ENCODE assay signal across 10 mouse cellular contexts in the genomic region with DNA sequence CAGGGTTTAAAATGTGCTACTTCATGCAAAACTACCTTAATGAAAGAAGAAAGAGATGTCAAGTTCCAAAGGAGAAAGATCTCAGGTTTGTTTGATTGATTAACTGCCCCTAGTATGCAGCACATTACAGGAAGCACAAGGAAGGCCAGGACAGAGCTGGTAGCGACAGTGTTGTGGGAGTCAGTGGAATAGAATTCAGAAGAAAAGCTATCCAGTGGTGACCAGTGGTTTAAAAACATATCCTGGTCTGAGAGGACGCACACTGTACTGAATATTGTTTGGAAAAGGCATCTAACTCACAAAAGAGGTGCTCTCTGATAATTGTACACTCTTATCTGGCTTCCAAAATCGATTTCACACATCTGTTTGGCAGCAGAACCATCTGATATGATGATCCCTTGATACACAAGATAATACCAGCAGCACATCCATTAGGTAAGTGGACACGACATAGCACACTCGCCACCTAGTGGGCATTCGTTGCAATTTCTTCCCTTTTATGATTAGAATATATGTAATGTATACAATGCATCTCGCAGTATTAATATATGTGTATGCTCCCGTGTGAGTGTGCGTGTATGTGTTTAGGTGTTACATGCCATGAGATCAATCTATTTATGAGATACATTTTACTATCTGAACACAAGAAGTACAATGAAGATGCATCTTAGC. TPM values are rescaled to one million over a fixed set of nuclear protein-coding genes. Genes with fewer than 3 reads are reported as not detected.
DNase-seq lines count a peak whose midpoint lies in the region; ATAC-seq and TF ChIP-seq lines count a peak whose summit lies in the region.
"Had no signal": no experiment of that assay in that cellular context is flagged by ENCODE, and none has a peak within 500 bp of the region (broad histone marks: within the 10 kb centered on the region; RNA-seq: fewer than 3 reads in every experiment).

No protein-coding gene starts in this region.

- no peak overlapping the region for H3K27ac ChIP-seq in forebrain, embryonic 11.5 days (ENCODE audit: low read depth, low read length)
- H3K27ac ChIP-seq in kidney, embryonic 14.5 days (ENCODE audit: low read depth, low read length) = no peak overlapping the region
- no peak overlapping the region for H3K27ac ChIP-seq in liver, embryonic 14.5 days
- H3K27ac ChIP-seq: embryonic facial prominence, embryonic 13.5 days; liver, embryonic 15.5 days had no signal

- H3K27me3 ChIP-seq in forebrain, embryonic 11.5 days (ENCODE audit: control insufficient read depth, insufficient read depth, low read length) = no peaks in the 10 kb centered on the region
- H3K27me3 ChIP-seq in kidney, embryonic 14.5 days (ENCODE audit: control insufficient read depth, insufficient read depth, low read length) = no peaks in the 10 kb centered on the region
- no peaks in the 10 kb centered on the region for H3K27me3 ChIP-seq in liver, embryonic 14.5 days (ENCODE audit: control insufficient read depth, insufficient read depth, low read length)
- H3K27me3 ChIP-seq: embryonic facial prominence, embryonic 13.5 days; liver, embryonic 15.5 days had no signal

- ATAC-seq in forebrain, embryonic 11.5 days (replicated peaks; ENCODE audit: low FRiP score) = peak; percentile 88
- ATAC-seq in kidney, embryonic 14.5 days (ENCODE audit: low FRiP score, low TSS enrichment) = peak; percentile 60
- ATAC-seq in liver, embryonic 14.5 days (ENCODE audit: insufficient read depth) = no peak

- peak; percentile 3 for DNase-seq in thymus, postnatal 14 days
- no peak for DNase-seq in thymus, postnatal 25 days
- DNase-seq in c-Kit-positive CD71-positive TER-119-positive erythroid progenitor cells, embryonic 14.5 days (ENCODE audit: low spot score) = peak; percentile 20
- DNase-seq in forebrain, embryonic 11.5 days (ENCODE audit: low spot score) = peak; percentile 54
- peak; percentile 2 to 4 (median 4) for DNase-seq in liver, embryonic 14.5 days (ENCODE audit: low read depth in 3 of 3, low spot score in 3 of 3)
- DNase-seq in retina, postnatal 1 day = peak; percentile 72
- no peak for DNase-seq in spleen, postnatal 4 days (ENCODE audit: low spot score in 2 of 2)

- no peaks in the 10 kb centered on the region for H3K4me1 ChIP-seq in forebrain, embryonic 11.5 days (replicated peaks; ENCODE audit: control insufficient read depth, insufficient read depth, low read length)
- H3K4me1 ChIP-seq in kidney, embryonic 14.5 days (ENCODE audit: control insufficient read depth, insufficient read depth, low read length) = no peaks in the 10 kb centered on the region
- H3K4me1 ChIP-seq in liver, embryonic 14.5 days (replicated peaks; ENCODE audit: control insufficient read depth in 2 of 2, insufficient read depth in 2 of 2, low read length in 1 of 2) = no peaks in the 10 kb centered on the region
- H3K4me1 ChIP-seq: embryonic facial prominence, embryonic 13.5 days; liver, embryonic 15.5 days had no signal

- no peaks in the 10 kb centered on the region for H3K9me3 ChIP-seq in forebrain, embryonic 11.5 days (ENCODE audit: control insufficient read depth, low read length)
- no peaks in the 10 kb centered on the region for H3K9me3 ChIP-seq in kidney, embryonic 14.5 days (ENCODE audit: control insufficient read depth, low read length)
- H3K9me3 ChIP-seq in liver, embryonic 14.5 days (ENCODE audit: control insufficient read depth, low read length) = no peaks in the 10 kb centered on the region
- H3K9me3 ChIP-seq: embryonic facial prominence, embryonic 13.5 days; liver, embryonic 15.5 days had no signal

- H3K4me3 ChIP-seq in forebrain, embryonic 11.5 days (ENCODE audit: low read depth, low read length) = no peak overlapping the region
- no peak overlapping the region for H3K4me3 ChIP-seq in kidney, embryonic 14.5 days (ENCODE audit: low read length)
- no peak overlapping the region for H3K4me3 ChIP-seq in liver, embryonic 14.5 days (ENCODE audit: insufficient read depth in 1 of 2, low read depth in 2 of 2, low read length in 2 of 2)
- H3K4me3 ChIP-seq: embryonic facial prominence, embryonic 13.5 days; liver, embryonic 15.5 days had no signal

- no peaks in the 10 kb centered on the region for H3K36me3 ChIP-seq in forebrain, embryonic 11.5 days (ENCODE audit: control insufficient read depth, insufficient read depth, low read length)
- H3K36me3 ChIP-seq in kidney, embryonic 14.5 days (ENCODE audit: control insufficient read depth, insufficient read depth, low read length) = no peaks in the 10 kb centered on the region
- H3K36me3 ChIP-seq in liver, embryonic 14.5 days (replicated peaks; ENCODE audit: control insufficient read depth, insufficient read depth, low read depth) = no peaks in the 10 kb centered on the region
- H3K36me3 ChIP-seq: embryonic facial prominence, embryonic 13.5 days; liver, embryonic 15.5 days had no signal

- WGBS in forebrain, embryonic 11.5 days = 31% methylated on average over 9 of the region's 9 CpGs
- 27% methylated on average over 9 of the region's 9 CpGs for WGBS in kidney, embryonic 14.5 days
- WGBS in liver, embryonic 14.5 days (ENCODE audit: insufficient replicate concordance) = 18% methylated on average over 9 of the region's 9 CpGs

- H3K4me2 ChIP-seq in forebrain, embryonic 11.5 days (ENCODE audit: low read depth, low read length, severe bottlenecking) = no peak overlapping the region
- H3K4me2 ChIP-seq in kidney, embryonic 14.5 days (replicated peaks; ENCODE audit: low read depth, low read length) = no peak overlapping the region
- H3K4me2 ChIP-seq in liver, embryonic 14.5 days (ENCODE audit: low read depth) = no peak overlapping the region
- H3K4me2 ChIP-seq: embryonic facial prominence, embryonic 13.5 days; liver, embryonic 15.5 days had no signal

- TF ChIP-seq EP300 in liver, embryonic 14.5 days (IDR thresholded peaks at IDR 0.05; ENCODE audit: low read depth) = no peak

- TF ChIP-seq CTCF in liver, embryonic 14.5 days (IDR thresholded peaks at IDR 0.05; ENCODE audit: low read depth) = peak; percentile 64

- no peak overlapping the region for H3K9ac ChIP-seq in forebrain, embryonic 11.5 days (ENCODE audit: low read length)
- no peak overlapping the region for H3K9ac ChIP-seq in kidney, embryonic 14.5 days (ENCODE audit: low read depth, low read length)
- H3K9ac ChIP-seq in liver, embryonic 14.5 days (replicated peaks) = no peak overlapping the region
- H3K9ac ChIP-seq: embryonic facial prominence, embryonic 13.5 days; liver, embryonic 15.5 days had no signal

RNA-seq across cellular contexts. Expression of a gene that starts 33.0 kb away (rescaled TPM):
- 69.6 and 72.1 TPM in 2 replicates for polyA plus RNA-seq in forebrain, embryonic 11.5 days (2014; fragmentation: Nextera tagmentation; extraction: Ambion mirVana)
- polyA plus RNA-seq in kidney, embryonic 14.5 days (2014; fragmentation: Nextera tagmentation; extraction: Ambion mirVana) = 1.9 and 4.0 TPM in 2 replicates
- polyA plus RNA-seq in liver, embryonic 14.5 days (2012; rRNA removed) = 0.39 and 0.43 TPM in 2 replicates
- polyA plus RNA-seq in liver, embryonic 14.5 days (2014; fragmentation: Nextera tagmentation; extraction: Ambion mirVana) = 0.18 and 0.38 TPM in 2 replicates

Comparison
In these comparisons a context has a peak if more than half of its experiments do, and no peak if none do; other contexts are left out.
1. DNase-seq: peak in thymus, postnatal 14 days (single experiment), c-Kit-positive CD71-positive TER-119-positive erythroid progenitor cells, embryonic 14.5 days (single experiment), forebrain, embryonic 11.5 days (single experiment), liver, embryonic 14.5 days (3 of 3) and retina, postnatal 1 day (single experiment); none in thymus, postnatal 25 days (single experiment) and spleen, postnatal 4 days (0 of 2).
2. RNA of a gene that starts 33.0 kb away (polyA plus RNA-seq): 69.6 to 72.1 TPM in forebrain, embryonic 11.5 days; 1.9 to 4.0 TPM in kidney, embryonic 14.5 days and 0.18 to 0.43 TPM in liver, embryonic 14.5 days; every median in the first group is over 10 times any median in the second.